Mouse (Mus musculus): ENCODE results near the gene Dydc1.

DNA sequence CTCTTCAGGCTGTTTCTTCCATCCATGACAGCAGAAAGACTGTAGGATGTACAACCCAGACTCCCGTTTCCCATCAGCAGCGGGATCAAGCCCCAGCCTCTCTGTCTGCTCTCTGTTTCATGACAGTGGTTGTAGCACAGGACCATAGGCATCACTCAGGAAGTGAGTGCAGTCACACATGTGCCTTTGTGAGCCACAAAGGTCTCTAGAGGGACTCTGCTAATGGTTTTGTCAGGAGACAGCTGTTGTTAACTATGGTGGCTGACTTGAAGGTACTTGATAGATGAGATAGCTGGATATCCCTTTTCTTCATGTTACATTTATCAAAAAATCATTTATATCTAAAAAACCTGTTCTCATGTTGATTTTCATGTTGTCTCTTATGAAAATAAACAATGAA lies 9.7 kb downstream of the Dydc1 start:
- TF ChIP-seq CTCF (IDR thresholded peaks at IDR 0.05; ENCODE audit: low read depth), result no peak
- TF ChIP-seq EP300 (IDR thresholded peaks at IDR 0.05; ENCODE audit: low read depth), result no peak
